Comparison of ENCODE assay signal across 18 mouse cellular contexts in genomic region chr7:130664629-130665028, GRCm38 (mm10).
DNase-seq lines count a peak whose midpoint lies in the region; ATAC-seq and TF ChIP-seq lines count a peak whose summit lies in the region.
"Had no signal": no experiment of that assay in that cellular context is flagged by ENCODE, and none has a peak within 500 bp of the region (broad histone marks: within the 10 kb centered on the region; RNA-seq: fewer than 3 reads in every experiment).

No protein-coding gene starts in this region.

- no peak overlapping the region for H3K27ac ChIP-seq in heart, postnatal 0 days (ENCODE audit: low read depth)
- H3K27ac ChIP-seq in heart, embryonic 10.5 days: no peak overlapping the region
- H3K27ac ChIP-seq in liver, embryonic 14.5 days: no peak overlapping the region
- H3K27ac ChIP-seq in forebrain, embryonic 13.5 days: no peak overlapping the region
- H3K27ac ChIP-seq in forebrain, embryonic 14.5 days (ENCODE audit: low read depth, low read length): no peak overlapping the region
- H3K27ac ChIP-seq: embryonic facial prominence, embryonic 15.5 days; forebrain, embryonic 10.5 days; heart, embryonic 13.5 days; midbrain, embryonic 12.5 days had no signal

- peak; percentile 23 for TF ChIP-seq CTCF in heart, postnatal 0 days (IDR thresholded peaks at IDR 0.05; ENCODE audit: low read depth)
- TF ChIP-seq CTCF in liver, embryonic 14.5 days (IDR thresholded peaks at IDR 0.05; ENCODE audit: low read depth): peak; percentile 41
- TF ChIP-seq CTCF in E14TG2a.4 (conservative IDR thresholded peaks at IDR 0.05; ENCODE audit: low read length): peak; percentile 79

- peaks cover 28% of the 10 kb centered on the region for H3K36me3 ChIP-seq in heart, postnatal 0 days (replicated peaks; ENCODE audit: control insufficient read depth, insufficient read depth, low read length)
- H3K36me3 ChIP-seq in heart, embryonic 10.5 days: peaks cover 30% of the 10 kb centered on the region
- H3K36me3 ChIP-seq in liver, embryonic 14.5 days (replicated peaks; ENCODE audit: control insufficient read depth, insufficient read depth, low read depth): no peaks in the 10 kb centered on the region
- peaks cover 45% of the 10 kb centered on the region for H3K36me3 ChIP-seq in E14TG2a.4 (ENCODE audit: insufficient read depth, low read length)
- H3K36me3 ChIP-seq in forebrain, embryonic 13.5 days (ENCODE audit: poor library complexity, severe bottlenecking): 0 out of 2 replicates have a peak, but pooled peaks cover 10% of the 10 kb centered on the region
- H3K36me3 ChIP-seq in forebrain, embryonic 14.5 days (ENCODE audit: control insufficient read depth, insufficient read depth, low read length): no peaks in the 10 kb centered on the region

- H3K4me3 ChIP-seq in heart, postnatal 0 days (ENCODE audit: low read depth, low read length): no peak overlapping the region
- no peak overlapping the region for H3K4me3 ChIP-seq in heart, embryonic 10.5 days
- no peak overlapping the region for H3K4me3 ChIP-seq in liver, embryonic 14.5 days (ENCODE audit: insufficient read depth in 1 of 2, low read depth in 2 of 2, low read length in 2 of 2)
- no peak overlapping the region for H3K4me3 ChIP-seq in E14TG2a.4 (replicated peaks; ENCODE audit: low read length)
- H3K4me3 ChIP-seq in forebrain, embryonic 13.5 days: no peak overlapping the region
- no peak overlapping the region for H3K4me3 ChIP-seq in forebrain, embryonic 14.5 days (ENCODE audit: low read depth, low read length)
- H3K4me3 ChIP-seq: embryonic facial prominence, embryonic 15.5 days; forebrain, embryonic 10.5 days; heart, embryonic 13.5 days; midbrain, embryonic 12.5 days; myocyte had no signal

- no peak overlapping the region for H3K9ac ChIP-seq in heart, postnatal 0 days (replicated peaks; ENCODE audit: low read depth, low read length)
- H3K9ac ChIP-seq in liver, embryonic 14.5 days (replicated peaks): no peak overlapping the region
- no peak overlapping the region for H3K9ac ChIP-seq in forebrain, embryonic 13.5 days
- no peak overlapping the region for H3K9ac ChIP-seq in forebrain, embryonic 14.5 days (ENCODE audit: low read length)
- H3K9ac ChIP-seq: embryonic facial prominence, embryonic 15.5 days; heart, embryonic 13.5 days; midbrain, embryonic 12.5 days had no signal

- 93% methylated on average over 5 of the region's 5 CpGs for WGBS in heart, postnatal 0 days
- WGBS in heart, embryonic 10.5 days: 84% methylated on average over 5 of the region's 5 CpGs
- WGBS in liver, embryonic 14.5 days (ENCODE audit: insufficient replicate concordance): 70% methylated on average over 5 of the region's 5 CpGs
- WGBS in forebrain, embryonic 13.5 days: 78% methylated on average over 5 of the region's 5 CpGs
- 90% methylated on average over 5 of the region's 5 CpGs for WGBS in forebrain, embryonic 14.5 days

- H3K4me2 ChIP-seq in heart, postnatal 0 days (ENCODE audit: low read depth, low read length): no peak overlapping the region
- no peak overlapping the region for H3K4me2 ChIP-seq in liver, embryonic 14.5 days (ENCODE audit: low read depth)
- no peak overlapping the region for H3K4me2 ChIP-seq in forebrain, embryonic 13.5 days
- no peak overlapping the region for H3K4me2 ChIP-seq in forebrain, embryonic 14.5 days (ENCODE audit: low read length)
- H3K4me2 ChIP-seq: embryonic facial prominence, embryonic 15.5 days; heart, embryonic 13.5 days; midbrain, embryonic 12.5 days had no signal

- no peak for ATAC-seq in heart, postnatal 0 days (ENCODE audit: insufficient read depth, low read depth)
- no peak for ATAC-seq in liver, embryonic 14.5 days (ENCODE audit: insufficient read depth)
- no peak for ATAC-seq in forebrain, embryonic 13.5 days
- ATAC-seq in forebrain, embryonic 14.5 days: no peak
- ATAC-seq: Patski had no signal

- no peak for TF ChIP-seq EP300 in heart, postnatal 0 days (IDR thresholded peaks at IDR 0.05; ENCODE audit: low read depth)
- TF ChIP-seq EP300 in liver, embryonic 14.5 days (IDR thresholded peaks at IDR 0.05; ENCODE audit: low read depth): no peak

- no peaks in the 10 kb centered on the region for H3K27me3 ChIP-seq in heart, postnatal 0 days (ENCODE audit: control insufficient read depth, insufficient read depth, low read length)
- H3K27me3 ChIP-seq in heart, embryonic 10.5 days (ENCODE audit: insufficient read depth, poor library complexity, severe bottlenecking): no peaks in the 10 kb centered on the region
- H3K27me3 ChIP-seq in liver, embryonic 14.5 days (ENCODE audit: control insufficient read depth, insufficient read depth, low read length): no peaks in the 10 kb centered on the region
- no peaks in the 10 kb centered on the region for H3K27me3 ChIP-seq in E14TG2a.4 (ENCODE audit: insufficient read depth, low read length)
- no peaks in the 10 kb centered on the region for H3K27me3 ChIP-seq in forebrain, embryonic 13.5 days
- no peaks in the 10 kb centered on the region for H3K27me3 ChIP-seq in forebrain, embryonic 14.5 days (replicated peaks; ENCODE audit: control insufficient read depth, insufficient read depth, low read length)
- H3K27me3 ChIP-seq: embryonic facial prominence, embryonic 15.5 days; heart, embryonic 13.5 days; midbrain, embryonic 12.5 days; Patski had no signal

- H3K4me1 ChIP-seq in heart, postnatal 0 days (ENCODE audit: control insufficient read depth, insufficient read depth): peaks cover 44% of the 10 kb centered on the region
- peaks cover 45% of the 10 kb centered on the region for H3K4me1 ChIP-seq in heart, embryonic 10.5 days
- peaks cover 0 to 11% of the 10 kb centered on the region in 2 experiments; a peak in 2 of 4 replicates for H3K4me1 ChIP-seq in liver, embryonic 14.5 days (replicated peaks; ENCODE audit: control insufficient read depth in 2 of 2, insufficient read depth in 2 of 2, low read length in 1 of 2)
- peaks cover 41% of the 10 kb centered on the region for H3K4me1 ChIP-seq in E14TG2a.4 (replicated peaks; ENCODE audit: low read depth, low read length)
- H3K4me1 ChIP-seq in forebrain, embryonic 13.5 days: peaks cover 20% of the 10 kb centered on the region
- peaks cover 10% of the 10 kb centered on the region for H3K4me1 ChIP-seq in forebrain, embryonic 14.5 days (ENCODE audit: control insufficient read depth, insufficient read depth, low read length)

- peaks cover 5% of the 10 kb centered on the region for H3K9me3 ChIP-seq in heart, postnatal 0 days (replicated peaks; ENCODE audit: control insufficient read depth, low read length)
- H3K9me3 ChIP-seq in heart, embryonic 10.5 days: 0 out of 2 replicates have a peak, but pooled peaks cover 7% of the 10 kb centered on the region
- no peaks in the 10 kb centered on the region for H3K9me3 ChIP-seq in liver, embryonic 14.5 days (ENCODE audit: control insufficient read depth, low read length)
- H3K9me3 ChIP-seq in E14TG2a.4 (ENCODE audit: low read length): peaks cover 15% of the 10 kb centered on the region; the same call in 1 of the 2 replicates
- H3K9me3 ChIP-seq in forebrain, embryonic 13.5 days (replicated peaks): no peaks in the 10 kb centered on the region
- H3K9me3 ChIP-seq in forebrain, embryonic 14.5 days (replicated peaks; ENCODE audit: control insufficient read depth, low read length): no peaks in the 10 kb centered on the region
- H3K9me3 ChIP-seq: embryonic facial prominence, embryonic 15.5 days had no signal

- no peak for DNase-seq in heart, postnatal 0 days (ENCODE audit: low spot score)
- DNase-seq in heart, embryonic 10.5 days (ENCODE audit: low spot score): no peak
- DNase-seq in liver, embryonic 14.5 days (ENCODE audit: low read depth in 3 of 3, low spot score in 3 of 3): no peak
- DNase-seq in liver: no peak
- DNase-seq in ZHBTc4 (ENCODE audit: low read depth, low spot score): peak; percentile 68
- no peak for DNase-seq in forebrain, embryonic 14.5 days (ENCODE audit: low spot score)
- DNase-seq: cerebellum, postnatal 10 days; embryo, embryonic 11 days; heart, postnatal 4 days; lung, adult 18-20 months had no signal

Comparison
In these comparisons a context has a peak if more than half of its experiments do, and no peak if none do; other contexts are left out.
1. CTCF ChIP-seq: peak in every context shown above with its lines; median percentile 79 in E14TG2a.4; 41 in liver, embryonic 14.5 days; 23 in heart, postnatal 0 days.